Mouse (Mus musculus): Measurements from ENCODE around the gene Arl5c. TPM values are rescaled to one million over a fixed set of nuclear protein-coding genes. Genes with fewer than 3 reads are reported as not detected.

The Arl5c gene
- total RNA-seq (2021) = 1 to 10 TPM; 3.1 to 3.8 TPM
- long read RNA-seq, experiment 1 = 0 reads
- long read RNA-seq, experiment 2 = 0 reads

DNA sequence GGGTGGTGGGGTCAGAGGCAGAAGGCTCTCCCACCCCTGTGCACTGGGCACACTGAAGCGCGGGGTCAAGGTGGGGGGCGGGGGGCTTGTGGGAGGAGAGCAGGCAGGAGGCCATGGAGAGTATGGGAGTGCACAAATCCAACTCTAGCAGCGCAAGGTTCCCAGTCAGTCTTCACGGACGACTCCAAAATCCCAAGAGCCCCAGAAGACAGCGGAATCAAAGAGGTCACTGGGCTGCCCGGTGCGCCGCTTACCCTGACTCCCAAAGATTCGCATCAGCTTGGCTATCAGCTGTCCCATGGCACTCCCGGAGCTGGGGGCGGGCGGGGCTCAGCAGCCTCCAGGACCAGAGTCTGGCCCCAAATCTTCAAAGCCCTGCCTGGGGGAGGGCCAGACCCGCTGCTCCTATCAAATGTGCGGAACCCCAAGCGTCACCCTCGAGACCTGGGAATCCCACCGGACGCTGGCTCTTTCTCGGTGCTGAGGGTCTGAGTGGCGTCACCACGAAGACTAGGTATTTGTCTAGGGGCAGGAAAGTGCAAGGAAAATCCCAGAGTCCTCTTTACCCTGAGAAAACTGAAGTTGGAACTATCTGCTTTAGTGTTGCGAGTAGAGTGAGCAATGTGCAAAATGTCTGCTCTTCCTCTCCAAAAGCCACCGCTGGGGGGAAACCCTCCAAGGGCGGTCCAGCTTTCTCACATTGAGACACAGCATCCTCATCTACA is at the start of gene Arl5c:
Gene Arl5c, minus strand, starts transcription at position 618 of the 725 bp plus-strand sequence.
- DNase-seq = peak; percentile 56

DNA sequence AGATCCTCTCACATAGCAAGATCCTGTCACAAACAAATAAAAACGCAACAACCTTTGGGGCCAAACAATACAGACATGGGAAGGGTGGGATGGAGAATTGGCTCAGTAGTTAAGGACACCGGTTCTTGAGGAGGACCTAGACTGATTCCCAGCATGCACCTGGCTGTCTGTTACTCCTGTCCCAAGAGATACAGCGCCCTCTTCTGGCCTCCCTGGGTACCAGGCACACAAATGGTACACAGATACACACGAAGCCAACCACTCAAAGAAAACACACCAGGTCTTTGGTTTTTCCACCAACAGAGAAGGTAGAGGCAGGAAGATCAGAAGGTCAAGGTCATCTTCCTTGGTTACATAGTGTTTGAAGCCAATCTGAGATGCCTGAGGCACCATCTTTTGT is 49.6 kb upstream of the Arl5c start:
- DNase-seq = no peak

DNA sequence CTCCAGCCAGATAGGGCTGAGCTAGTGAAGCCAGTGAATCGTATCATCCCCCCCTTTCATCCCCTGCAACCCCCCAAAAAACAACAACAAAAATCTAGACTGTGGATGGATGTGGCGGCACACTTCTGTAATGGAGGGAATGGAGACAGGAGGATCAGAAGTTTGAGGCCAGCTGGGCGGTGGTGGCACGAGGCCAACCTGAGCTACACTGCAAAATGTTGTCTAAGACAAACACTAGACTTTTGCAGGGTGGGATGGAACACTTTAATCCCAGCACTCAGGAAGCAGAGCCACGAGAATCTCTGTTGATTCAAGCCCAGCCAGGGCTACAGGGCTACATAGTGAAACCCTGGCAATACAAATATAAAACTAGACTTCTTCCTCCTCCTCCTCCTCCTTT is 48.1 kb upstream of the Arl5c start:
- DNase-seq = no peak

DNA sequence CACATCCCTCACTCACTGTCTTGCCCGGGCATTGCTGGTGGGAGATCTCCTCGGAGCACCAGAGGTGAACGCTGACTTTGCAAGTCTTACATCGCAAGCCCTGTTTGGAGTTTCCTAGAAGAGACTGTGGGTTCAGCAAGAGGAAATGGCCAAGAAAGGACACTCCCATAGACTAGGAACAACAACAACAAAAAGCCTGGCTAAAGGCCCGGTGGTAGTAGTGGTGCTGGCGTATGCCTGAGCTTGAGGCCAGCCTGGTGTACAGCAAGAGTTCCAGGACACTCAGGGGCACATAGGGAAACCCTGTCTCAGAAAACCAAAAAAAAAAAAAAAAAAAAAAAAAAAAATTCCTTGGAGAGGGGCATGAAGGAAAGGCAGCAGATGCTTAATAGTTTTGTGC is 46.8 kb upstream of the Arl5c start:
- peak; percentile 47 for DNase-seq

DNA sequence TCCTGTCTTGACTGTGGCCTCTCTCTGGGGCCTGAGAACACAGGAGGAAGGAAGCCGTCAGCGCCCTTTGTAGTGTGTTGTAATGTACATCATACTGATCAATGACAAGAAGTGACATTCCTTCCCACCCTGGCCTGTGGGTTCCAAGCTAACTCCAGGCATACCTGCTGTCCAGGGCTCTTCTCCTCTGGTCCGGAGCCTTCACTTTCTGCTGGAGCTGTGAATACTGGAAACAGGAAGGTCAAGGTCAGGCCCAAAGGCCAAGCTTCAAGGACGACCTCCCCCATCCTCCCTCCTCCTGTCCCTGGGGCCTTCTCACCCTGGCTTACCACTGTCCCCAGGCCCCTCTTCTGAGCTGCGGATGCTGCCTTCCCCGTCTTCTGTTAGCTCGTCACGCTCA is 45.0 kb upstream of the Arl5c start:
- DNase-seq = no peak

DNA sequence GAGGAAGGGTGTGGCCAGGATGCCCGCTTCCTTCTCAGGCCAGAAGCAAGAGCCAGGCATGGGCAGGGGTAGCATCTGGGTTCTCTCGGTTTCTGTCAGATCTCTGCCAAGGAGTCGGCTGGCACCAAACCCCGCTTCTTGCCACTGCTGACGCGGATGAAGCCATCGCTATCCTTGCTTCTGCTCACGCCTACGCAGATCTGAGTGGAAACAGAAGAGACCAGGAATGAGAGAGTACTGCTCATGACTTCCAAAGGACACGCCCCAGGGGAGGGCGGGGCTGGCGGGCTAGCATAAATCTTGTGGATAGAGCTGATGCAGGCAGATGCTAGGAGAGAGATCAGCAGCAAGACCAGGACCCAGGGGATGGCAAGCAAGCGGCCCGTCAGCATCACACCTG is 41.9 kb upstream of the Arl5c start:
- DNase-seq = no peak

DNA sequence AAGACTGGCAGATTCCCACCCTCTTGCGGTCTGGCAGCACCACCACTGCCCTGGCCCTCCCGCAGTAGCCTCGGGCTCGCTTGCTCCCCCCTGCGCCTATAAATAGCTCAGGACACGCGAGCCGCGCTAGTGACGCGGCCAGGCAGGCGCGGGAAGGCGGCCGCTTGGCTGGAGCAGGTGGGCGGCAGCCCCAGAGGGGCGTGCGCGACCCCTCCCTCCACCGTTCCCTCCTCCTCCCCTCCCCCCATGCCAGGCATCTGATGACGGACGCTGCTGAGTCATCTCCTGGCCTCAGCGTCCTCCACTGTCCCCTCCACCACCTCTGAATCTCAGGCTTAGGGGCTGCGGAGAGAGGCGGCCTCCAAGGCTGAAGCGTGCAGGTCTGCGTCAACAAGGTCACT is 40.0 kb upstream of the Arl5c start:
- DNase-seq = peak; percentile 77

DNA sequence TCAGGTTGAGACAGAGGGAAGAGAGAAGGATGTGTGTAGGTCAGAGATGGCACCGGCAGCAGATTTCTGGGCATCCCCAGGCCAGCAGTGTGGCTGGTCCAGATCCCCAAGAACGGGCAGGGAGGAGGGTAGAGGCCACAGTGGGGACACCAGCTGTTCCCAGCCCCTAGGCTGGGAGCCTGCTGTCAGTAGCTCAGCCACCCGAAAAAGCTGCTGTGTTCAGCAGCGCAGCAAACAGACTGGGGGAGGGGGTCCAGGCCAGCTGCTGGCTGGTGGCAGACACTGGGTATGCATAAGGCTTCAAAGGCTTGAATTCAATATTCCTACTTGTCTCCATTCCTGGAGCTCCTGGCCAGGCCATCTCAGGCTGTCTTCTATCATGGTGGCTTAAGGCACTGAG is 38.9 kb upstream of the Arl5c start:
- DNase-seq = no peak

DNA sequence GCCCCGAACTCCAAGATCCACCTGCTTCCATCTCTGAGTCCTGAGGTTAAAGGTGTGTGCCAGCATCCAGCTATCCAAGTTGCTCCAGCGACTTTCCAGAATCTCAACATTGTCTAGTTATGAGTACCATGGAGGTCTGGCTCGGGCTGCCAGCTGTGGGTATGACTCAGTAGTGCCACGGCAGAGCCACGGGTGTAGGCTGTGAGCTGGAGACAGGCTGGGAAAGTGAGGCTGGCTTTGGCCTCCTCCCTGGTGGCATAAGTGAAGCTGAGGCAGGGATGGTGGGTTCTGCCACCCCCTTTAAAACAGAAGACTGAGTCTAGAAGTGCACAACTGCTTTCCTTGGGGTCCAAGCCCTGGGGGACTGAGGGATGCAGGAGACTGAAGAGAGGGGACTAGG is 38.1 kb upstream of the Arl5c start:
- no peak for DNase-seq

DNA sequence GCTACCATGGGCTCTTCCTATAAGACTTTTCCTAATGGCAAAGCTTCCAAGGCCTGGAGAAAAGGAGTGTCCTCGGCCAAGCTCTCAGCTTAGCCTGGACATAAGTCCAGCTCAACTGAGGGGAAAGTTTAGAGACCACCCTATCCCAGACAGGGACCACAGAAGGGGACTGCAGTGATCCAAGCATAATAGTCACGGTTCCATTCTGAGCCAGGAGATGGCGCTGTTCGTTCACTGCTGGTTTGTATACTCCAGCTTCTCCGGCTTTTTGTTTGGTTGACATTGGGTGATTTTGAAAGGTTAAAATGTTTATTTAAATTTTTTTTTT is 35.4 kb upstream of the Arl5c start:
- peak; percentile 89 for DNase-seq

DNA sequence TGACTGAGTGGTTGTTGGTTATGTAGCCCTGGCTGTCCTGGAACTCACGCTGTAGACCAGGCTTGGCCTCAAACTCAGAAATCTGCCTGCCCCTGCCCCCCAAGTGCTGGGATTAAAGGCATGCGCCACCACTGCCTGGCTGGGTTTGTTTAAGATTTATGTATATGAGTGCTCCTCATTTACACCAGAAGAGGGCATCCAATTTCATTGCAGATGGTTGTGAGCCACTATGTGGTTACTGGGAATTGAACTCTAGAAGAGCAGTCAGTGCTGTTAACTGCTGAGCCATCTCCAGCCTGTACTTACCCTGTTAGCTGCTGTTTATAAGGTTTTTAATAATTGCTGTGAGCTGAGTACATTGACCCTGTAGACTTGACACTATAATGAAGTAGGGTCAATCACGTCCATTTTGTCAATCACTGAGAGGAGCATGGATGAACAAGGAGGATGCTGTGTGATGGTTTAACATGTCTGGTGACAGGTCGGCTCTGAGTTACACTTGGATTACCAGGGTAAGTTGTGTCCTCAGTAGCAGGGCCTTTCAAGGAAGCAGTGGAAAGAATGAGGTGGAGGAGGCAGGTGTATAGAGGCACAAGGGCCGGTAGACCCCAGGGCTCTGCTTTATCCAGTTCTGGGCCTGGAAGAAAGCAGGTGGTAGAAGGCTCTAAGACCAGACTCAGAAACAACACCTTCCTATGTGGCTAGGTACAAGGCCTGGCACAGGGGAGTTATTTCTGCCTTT is 34.9 kb upstream of the Arl5c start:
- no peak for DNase-seq

DNA sequence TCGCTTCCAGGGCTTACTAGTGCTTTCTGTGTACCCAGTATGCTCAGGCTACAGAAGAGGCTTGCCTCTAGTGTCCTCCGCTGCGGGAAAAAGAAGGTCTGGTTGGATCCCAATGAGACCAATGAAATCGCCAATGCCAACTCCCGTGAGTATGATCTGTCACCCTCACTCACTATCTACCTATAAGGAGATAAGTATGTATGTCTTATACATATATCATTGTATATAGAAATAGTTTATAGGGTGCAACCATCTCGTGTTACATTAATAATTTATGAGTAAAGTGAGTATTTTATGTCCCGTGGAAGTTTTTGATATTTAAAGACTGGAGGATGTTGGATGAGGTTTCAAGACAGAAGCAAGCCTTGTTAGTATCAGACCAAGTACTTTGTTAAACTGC is 31.8 kb upstream of the Arl5c start:
- DNase-seq = no peak

DNA sequence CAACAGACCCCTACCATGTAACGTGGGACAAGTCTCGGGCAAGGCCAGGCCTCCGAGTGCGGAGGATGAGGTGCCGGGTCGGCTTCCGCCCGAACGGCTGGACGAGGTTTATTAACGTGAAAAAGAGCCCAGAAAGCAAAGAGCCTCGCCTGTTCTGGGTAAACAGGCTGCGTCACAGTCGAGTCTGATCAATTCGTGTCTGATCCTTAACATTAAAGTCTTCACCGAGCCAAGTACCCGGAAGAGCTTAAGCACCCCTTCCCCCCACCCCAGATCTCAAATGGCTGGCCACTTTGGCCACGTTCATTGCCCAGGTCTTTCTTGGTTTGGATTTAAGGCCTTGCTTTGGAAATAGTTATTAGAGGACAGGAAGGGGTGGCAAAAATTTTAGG is 31.3 kb upstream of the Arl5c start:
- DNase-seq = no peak

DNA sequence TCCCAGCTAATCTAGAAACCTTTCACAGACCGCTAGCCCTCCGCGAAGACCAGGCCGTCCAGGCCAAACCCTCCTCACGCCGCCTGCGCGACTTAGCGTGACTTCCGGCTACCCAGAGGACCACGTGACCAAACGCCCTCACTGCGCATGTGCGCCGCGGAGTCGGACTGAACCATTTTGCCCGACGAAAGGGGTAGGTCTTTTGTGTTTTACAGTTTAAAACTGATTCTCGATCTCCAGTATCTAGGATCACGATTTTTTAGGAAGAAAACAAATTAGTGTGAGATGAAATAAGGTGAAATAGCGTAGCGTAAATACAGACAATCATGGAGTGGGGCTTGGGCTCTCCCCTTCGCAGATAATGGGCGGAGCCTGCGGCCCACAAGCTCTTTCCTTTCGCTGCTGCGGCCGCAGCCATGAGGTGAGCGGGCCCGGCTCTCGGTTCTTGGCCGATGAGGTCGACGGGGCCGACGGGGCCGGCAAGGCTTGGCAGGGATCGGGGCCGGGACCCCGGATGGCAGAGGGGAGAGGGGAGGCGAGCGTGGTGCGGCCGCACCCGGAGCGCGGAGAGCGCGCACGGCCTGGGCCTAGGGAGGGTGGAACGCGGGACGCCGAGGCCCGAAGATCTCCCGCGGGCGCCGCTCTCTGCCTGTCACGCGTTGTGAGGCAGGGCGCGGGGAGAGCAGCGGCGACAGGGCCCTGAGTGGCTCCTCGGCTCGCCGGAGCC is 30.8 kb upstream of the Arl5c start, which contains the start of gene Rpl19:
Gene Rpl19, plus strand, starts transcription at position 141 of the 727 bp plus-strand sequence.
- DNase-seq = peak; percentile 95

DNA sequence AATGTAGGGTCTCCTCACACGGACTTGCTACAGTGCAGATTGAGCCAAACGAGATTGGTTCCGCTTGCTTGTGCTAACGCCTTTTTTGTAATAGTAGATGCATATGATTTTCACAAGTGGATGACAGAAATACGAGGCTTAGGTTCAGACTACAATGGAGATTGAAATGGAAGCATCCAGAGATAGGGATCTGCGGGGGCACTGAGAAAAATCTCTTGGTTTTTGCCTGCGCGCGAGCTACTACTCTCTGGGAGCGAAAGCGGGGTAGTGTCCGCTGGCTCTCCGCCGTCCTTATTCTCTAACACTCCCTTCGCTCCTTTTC is 30.2 kb upstream of the Arl5c start:
- DNase-seq = no peak

DNA sequence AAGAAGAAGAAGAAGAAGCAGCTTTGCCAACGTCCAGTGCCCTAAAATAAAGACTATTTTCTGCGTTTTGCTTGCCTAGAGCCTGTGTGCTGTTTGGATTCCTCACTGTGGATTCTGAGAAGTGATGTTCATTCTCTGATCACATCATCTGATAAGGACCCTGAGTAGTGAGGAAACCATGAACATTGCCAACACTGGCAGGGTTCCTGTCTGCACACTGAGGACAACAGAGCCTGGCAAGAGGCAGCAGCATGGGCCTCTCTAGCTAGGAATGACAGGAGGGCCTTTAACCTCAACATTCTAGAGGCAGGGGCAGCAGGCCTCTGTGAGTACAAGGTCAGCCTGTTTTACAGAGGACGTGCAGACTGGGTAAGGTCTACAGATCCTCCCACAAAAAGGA is 28.5 kb upstream of the Arl5c start:
- DNase-seq = no peak

DNA sequence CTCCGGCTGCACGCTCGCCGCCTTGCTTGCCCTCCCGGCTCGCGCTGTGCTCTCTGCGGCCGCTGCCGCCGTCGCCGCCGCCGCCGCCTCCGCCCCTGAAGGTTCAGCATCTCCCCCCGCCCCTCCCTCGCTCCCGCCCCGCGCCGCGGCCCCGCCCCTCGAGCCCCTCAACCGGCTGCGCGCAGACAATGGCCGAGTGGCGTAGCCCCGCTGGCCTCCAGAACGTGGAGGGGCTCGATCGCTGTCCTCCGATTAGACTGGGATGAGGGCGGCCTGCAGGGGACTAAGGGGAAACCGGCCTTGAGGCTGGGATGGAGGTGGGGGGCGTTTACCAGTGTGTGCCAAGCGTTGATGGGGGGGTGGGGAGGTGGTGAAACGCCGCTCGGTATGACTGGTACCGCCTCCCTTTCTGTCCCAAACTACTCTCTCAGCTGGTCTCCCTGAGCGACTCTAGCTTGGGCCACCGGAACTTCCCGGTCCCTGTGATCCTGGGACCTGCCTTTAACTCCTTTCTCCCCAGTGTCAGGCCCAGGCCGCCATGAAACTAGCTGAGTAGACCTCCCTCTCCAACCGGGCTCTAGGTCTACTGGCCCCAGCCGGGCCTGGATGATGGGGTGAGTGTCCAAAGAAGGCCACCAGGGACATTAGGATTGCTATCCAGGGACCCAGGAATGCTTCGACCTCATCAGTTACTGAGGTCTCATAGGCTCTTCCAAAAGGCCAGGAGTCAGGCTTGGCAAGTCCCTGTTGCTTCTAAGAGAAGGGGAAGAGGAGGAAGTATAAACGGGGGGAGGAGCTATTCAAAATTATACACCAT is 26.8 kb upstream of the Arl5c start, which contains the start of gene Cacnb1:
Gene Cacnb1, minus strand, starts transcription at position 480 of the 817 bp plus-strand sequence.
- peak; percentile 84 for DNase-seq

DNA sequence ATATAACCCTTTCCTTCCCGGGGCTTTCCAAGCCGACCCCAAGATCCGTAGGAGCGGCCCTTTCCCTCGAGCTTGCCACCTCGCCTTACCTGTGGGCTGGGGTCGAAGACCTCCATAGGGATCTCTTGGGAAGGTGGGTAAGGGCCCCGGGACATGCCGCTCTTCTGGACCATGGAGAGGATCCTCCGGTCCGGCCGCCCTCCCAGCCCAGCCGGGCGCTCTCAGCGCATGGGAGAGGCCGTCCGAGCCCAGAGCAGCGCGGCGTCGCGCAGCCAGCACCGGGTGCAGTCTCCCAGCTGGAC is 26.2 kb upstream of the Arl5c start:
- no peak for DNase-seq

DNA sequence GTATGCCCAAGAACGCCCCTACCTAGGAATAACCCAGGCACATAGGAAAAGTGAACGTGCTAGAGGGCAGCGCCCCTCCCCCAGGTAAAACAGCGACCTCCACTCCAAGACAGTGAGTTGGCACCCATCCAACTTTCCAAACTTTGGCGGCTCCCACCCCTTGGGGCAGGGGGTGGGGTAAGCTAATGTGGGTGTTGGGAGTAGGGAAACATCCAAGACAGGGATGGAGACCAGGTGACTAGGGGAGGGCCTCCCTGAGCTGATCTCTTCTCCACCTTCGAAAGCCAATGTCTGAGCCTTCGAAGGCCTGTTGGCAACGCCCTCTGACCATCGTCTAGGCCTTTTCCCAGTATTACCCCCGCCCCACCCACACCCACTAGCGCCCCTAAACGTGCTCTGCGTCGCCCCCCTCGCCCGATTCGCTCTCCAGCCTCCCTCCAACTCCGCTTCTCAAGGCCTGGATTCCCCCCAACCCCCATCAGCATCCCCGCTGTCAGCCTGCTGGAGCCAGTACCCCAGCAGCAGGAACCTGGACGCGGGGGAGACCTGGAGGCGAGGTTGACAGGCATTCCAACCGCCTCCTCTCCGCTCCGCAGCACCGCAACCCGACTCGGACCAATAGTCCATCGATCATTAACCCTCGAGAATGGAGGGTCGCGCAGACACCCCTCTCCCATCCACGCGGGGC is 25.7 kb upstream of the Arl5c start:
- peak; percentile 49 for DNase-seq

DNA sequence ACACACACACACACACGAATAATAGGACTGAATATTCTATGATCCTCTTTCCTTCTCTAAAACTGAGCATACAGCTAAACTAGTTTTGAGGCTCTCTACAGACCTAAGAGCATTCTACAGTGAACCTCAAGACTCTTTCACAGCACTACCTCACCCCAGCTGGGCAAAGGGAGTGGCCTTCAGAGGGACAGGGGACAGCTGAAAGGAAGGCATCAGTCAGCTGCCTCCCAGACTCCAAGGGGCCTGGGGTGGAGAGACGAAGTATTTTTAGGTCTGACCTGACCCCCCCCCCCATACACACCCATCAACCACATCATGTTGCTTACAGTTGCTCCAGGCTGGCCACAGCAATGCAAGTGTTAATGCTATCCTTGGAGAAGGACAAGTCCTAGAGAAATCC is 25.1 kb upstream of the Arl5c start:
- DNase-seq = no peak

DNA sequence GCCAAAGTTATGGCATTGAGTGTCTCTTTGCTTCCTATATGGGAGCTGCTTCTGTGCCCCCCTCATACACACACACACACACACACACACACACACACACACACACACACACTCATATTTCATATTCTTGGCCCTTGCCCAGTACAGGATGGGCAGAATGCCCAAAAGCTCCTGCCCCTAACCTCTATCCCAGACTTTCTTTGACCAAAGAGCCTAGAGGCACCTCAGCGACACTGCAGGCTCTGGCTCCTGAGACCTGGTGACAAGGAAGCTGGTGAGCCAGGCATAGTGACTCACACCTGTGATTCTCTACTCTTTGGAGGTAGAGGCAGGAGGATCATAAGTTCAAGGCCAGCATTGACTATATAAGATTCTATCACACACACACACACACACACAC is 24.7 kb upstream of the Arl5c start:
- DNase-seq = peak; percentile 62

Measured in adrenal gland, postnatal 10 days (tissue).